Mouse (Mus musculus) embryonic fibroblast, embryonic 13.5 days (primary cell): Measurements from ENCODE around the gene Gm17509. TPM values are rescaled to one million over a fixed set of nuclear protein-coding genes. Genes with fewer than 3 reads are reported as not detected.
A peak's percentile ranks its signal among the peaks of the same experiment; 100 is the strongest.

ENCODE experiments used
- H3K27ac ChIP-seq: 2 replicates; pipeline ENCODE4 v1.5.1; 2012; ENCODE audit warnings: low read length, control low read depth, inconsistent platforms; ENCODE audit not compliant: insufficient read depth
- H3K4me1 ChIP-seq: 2 replicates; pipeline ENCODE4 v1.6.1; 2011; ENCODE audit warnings: low read length; ENCODE audit not compliant: control insufficient read depth, insufficient read depth
- H3K4me3 ChIP-seq: 2 replicates; pipeline ENCODE4 v1.5.1; 2011; ENCODE audit warnings: mild to moderate bottlenecking, control low read depth, low read length; ENCODE audit not compliant: insufficient read depth
- CTCF ChIP-seq: IDR thresholded peaks from 2 replicates; pipeline ENCODE4 v1.5.1; 2011; ENCODE audit warnings: mild to moderate bottlenecking, control low read depth, low read length, moderate library complexity, borderline replicate concordance; ENCODE audit not compliant: insufficient read depth
- POLR2A ChIP-seq: IDR thresholded peaks from 2 replicates; pipeline ENCODE4 v1.6.1; 2011; ENCODE audit warnings: low read depth, mild to moderate bottlenecking, control low read depth, low read length, moderate library complexity
- polyA plus RNA-seq: library from polyadenylated mRNA; stranded (reverse); fragments of >200 nt; gene quantifications from 2 replicates; pipeline ENCODE4 v1.2.4, GENCODE M21; 2011; ENCODE audit warnings: low read depth; ENCODE audit not compliant: missing spikeins, insufficient read length

Gene Gm17509
- polyA plus RNA-seq, 1 experiment = not detected

- TF ChIP-seq CTCF = no peak
- no peak for TF ChIP-seq POLR2A
- Histone ChIP-seq H3K4me3 (no peak overlapping the region), H3K27ac (peak overlapping the region; percentile 41; the same call in 1 of the 2 replicates), H3K4me1 (no peaks in the 10 kb centered on the region)
These were observed 9.7 kb upstream of the Gm17509 start for GRCm38 (mm10) chr13:117230371-117231110.

GRCm38 (mm10) chr13:117225561-117225960 lies 4.7 kb upstream of the Gm17509 start:
- Histone ChIP-seq H3K27ac (no peak overlapping the region), H3K4me1 (0 out of 2 replicates have a peak, but pooled peaks cover 3% of the 10 kb centered on the region), H3K4me3 (no peak overlapping the region)
- TF ChIP-seq POLR2A (no peak), CTCF (no peak)

GRCm38 (mm10) chr13:117224901-117225300 lies 4.0 kb upstream of the Gm17509 start:
- Histone ChIP-seq H3K4me3 (no peak overlapping the region), H3K27ac (no peak overlapping the region), H3K4me1 (0 out of 2 replicates have a peak, but pooled peaks cover 3% of the 10 kb centered on the region)
- TF ChIP-seq CTCF (no peak), POLR2A (no peak)

GRCm38 (mm10) chr13:117223125-117223524 lies 2.2 kb upstream of the Gm17509 start:
- Histone ChIP-seq H3K27ac (no peak overlapping the region), H3K4me1 (0 out of 2 replicates have a peak, but pooled peaks cover 3% of the 10 kb centered on the region), H3K4me3 (no peak overlapping the region)
- no peak for TF ChIP-seq POLR2A
- TF ChIP-seq CTCF = no peak

- TF ChIP-seq CTCF (no peak), POLR2A (no peak)
- H3K27ac ChIP-seq = no peak overlapping the region
- peak overlapping the region; percentile 69; the same call in 1 of the 2 replicates for H3K4me3 ChIP-seq
- peaks cover 8% of the 10 kb centered on the region for H3K4me1 ChIP-seq
These were observed 889 bp downstream of the Gm17509 start for GRCm38 (mm10) chr13:117219871-117220500.

GRCm38 (mm10) chr13:117218092-117218491 lies 2.8 kb downstream of the Gm17509 start:
- TF ChIP-seq CTCF (no peak), POLR2A (no peak)
- Histone ChIP-seq H3K4me1 (peaks cover 8% of the 10 kb centered on the region), H3K27ac (0 out of 2 replicates have a peak overlapping the region, but pooled peaks have one; percentile 30), H3K4me3 (no peak overlapping the region)

GRCm38 (mm10) chr13:117217621-117218020 lies 3.3 kb downstream of the Gm17509 start:
- H3K4me3 ChIP-seq = no peak overlapping the region
- H3K27ac ChIP-seq = peak overlapping the region; percentile 30; the same call in 1 of the 2 replicates
- TF ChIP-seq CTCF = no peak
- TF ChIP-seq POLR2A = no peak
- H3K4me1 ChIP-seq = peaks cover 8% of the 10 kb centered on the region

- no peak overlapping the region for H3K4me3 ChIP-seq
- no peak overlapping the region for H3K27ac ChIP-seq
- no peak for TF ChIP-seq POLR2A
- no peak for TF ChIP-seq CTCF
- peaks cover 4% of the 10 kb centered on the region for H3K4me1 ChIP-seq
These were observed 4.0 kb downstream of the Gm17509 start for GRCm38 (mm10) chr13:117216752-117217363.

GRCm38 (mm10) chr13:117216126-117216525 lies 4.7 kb downstream of the Gm17509 start:
- TF ChIP-seq POLR2A (no peak), CTCF (no peak)
- H3K4me1 ChIP-seq = peaks cover 4% of the 10 kb centered on the region
- no peak overlapping the region for H3K27ac ChIP-seq
- no peak overlapping the region for H3K4me3 ChIP-seq

GRCm38 (mm10) chr13:117215481-117215880 lies 5.4 kb downstream of the Gm17509 start:
- Histone ChIP-seq H3K4me1 (peaks cover 4% of the 10 kb centered on the region), H3K27ac (no peak overlapping the region), H3K4me3 (no peak overlapping the region)
- TF ChIP-seq POLR2A (no peak), CTCF (no peak)
